Mouse (Mus musculus): Measurements from ENCODE around the gene Kcnj6.

Gene Kcnj6

DNA sequence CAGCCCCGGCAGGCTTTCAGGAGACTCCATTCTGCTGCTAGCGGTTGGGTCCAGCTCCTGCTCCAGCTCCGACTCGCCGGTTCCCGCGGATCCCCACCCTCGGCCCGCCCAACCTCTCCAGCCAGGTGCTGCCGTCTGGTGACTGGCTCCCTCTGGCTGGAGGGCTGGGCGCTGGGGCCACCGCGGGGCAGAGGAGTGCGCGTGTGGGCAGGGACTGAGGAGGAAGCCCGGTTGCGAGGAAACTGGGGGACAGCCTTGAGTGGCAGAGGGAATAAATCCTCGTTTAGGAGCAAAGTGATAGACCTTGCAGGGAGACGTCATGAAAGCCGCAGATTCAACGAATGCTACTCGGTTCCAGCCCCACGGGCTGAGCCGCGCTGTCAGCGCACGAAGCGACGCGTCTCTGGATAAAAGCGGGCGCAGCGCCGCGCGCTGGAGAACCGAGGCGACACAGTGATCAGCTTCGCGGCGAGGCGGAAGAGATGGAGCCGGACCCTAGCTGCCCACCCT lies at the start of gene Kcnj6:
Gene Kcnj6 (minus strand): TSS at position 362 of the 510 bp plus-strand sequence.
- DNase-seq, result no peak

DNA sequence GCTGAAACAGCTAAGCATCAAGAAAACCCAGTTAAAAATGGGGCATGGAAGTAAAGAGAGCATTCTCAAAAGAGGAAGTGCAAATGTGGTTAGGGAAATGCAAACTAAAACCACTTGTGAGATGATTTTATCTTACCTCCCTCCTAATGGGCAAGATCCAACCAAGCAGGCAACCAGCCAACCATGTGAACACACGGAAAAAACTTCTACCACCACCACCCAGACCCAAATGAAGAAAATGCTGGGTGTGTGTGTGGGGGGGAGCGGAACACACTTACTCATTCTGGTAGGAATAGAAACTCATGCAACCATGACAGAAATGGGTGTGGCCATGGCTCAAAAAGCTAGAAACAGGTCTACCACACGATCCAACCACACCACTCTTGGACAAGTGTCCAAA lies 12.4 kb upstream of the Kcnj6 start:
- DNase-seq, result peak; percentile 18

- peak; percentile 39 for DNase-seq
Observed at GRCm38 (mm10) chr16:95004599-95004998, 7.1 kb upstream of the Kcnj6 start.

GRCm38 (mm10) chr16:94999551-94999950 lies 2.0 kb upstream of the Kcnj6 start:
- no peak for DNase-seq

GRCm38 (mm10) chr16:94999019-94999418 lies 1.5 kb upstream of the Kcnj6 start:
- no peak for DNase-seq

DNA sequence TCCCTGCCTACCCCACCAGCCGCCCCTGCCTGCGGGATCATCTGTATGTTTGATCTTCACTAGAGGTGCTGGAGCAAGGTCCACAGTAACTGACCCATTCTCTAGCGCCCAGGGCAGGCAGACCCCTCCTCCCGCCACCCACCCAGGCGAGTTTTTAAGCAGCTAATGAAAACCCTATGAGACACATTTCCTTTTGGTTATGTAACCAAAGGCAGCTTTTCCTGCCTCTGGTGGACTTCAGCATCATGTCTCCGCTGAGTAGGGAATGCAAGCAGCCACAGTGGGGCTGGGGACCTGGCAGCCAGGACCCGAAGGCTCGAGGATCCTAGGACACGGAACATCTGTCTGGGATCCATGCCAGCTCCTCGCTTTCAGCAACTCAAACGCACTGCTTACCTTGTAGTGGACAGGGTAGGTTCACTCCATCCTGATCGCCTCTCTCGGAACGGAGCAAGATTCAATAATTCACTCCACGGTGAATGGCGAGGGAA lies 665 bp downstream of the Kcnj6 start:
- no peak for DNase-seq

DNA sequence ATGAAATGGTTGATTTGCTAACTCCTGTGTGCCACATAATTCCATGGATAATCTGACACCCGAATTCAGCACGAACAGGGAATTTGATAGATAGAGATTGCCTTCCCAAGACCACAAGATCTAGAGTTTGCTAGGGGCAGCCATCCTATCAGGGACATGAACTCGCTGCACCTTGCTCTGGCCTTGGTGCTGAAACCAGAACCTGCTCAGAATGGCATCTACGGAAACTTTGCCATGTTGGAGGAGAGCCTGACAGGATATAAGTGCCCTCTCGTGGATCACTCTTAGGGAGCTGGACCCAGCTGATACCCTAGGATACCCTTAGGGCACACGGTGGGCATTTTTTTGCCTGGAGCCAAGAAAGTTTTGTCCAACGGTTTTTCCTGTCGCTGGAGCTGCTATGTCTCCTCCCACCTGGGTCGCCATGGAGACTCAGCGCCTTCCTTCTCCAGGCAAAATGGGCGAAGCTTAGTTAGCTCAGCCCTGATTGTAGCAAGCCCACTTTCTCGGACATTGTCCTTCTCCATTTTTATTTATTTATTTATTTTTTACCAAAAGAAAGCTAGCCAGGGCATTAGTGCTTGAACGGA lies 1.9 kb downstream of the Kcnj6 start:
- DNase-seq, result no peak

- no peak for DNase-seq
Observed at GRCm38 (mm10) chr16:94994924-94995323, 2.6 kb downstream of the Kcnj6 start.

DNA sequence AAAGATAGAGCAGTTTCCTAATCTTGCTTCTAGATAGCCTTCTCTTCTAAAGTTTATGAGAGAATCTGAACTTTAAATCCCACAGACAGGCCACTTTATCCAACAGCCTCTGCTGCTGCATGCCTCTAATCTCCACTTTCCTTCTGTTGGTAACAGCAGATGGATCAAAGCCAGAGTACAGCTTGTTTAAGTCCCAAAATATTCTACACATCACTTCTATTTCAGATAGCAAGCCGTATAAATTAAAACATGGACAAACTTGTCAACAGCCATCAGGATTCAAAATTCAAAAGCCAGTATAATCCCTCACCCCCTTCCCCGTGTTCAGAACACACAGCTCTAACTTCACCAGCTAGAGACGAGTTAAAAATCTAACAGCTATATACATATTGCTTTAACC lies 3.4 kb downstream of the Kcnj6 start:
- DNase-seq, result no peak

DNA sequence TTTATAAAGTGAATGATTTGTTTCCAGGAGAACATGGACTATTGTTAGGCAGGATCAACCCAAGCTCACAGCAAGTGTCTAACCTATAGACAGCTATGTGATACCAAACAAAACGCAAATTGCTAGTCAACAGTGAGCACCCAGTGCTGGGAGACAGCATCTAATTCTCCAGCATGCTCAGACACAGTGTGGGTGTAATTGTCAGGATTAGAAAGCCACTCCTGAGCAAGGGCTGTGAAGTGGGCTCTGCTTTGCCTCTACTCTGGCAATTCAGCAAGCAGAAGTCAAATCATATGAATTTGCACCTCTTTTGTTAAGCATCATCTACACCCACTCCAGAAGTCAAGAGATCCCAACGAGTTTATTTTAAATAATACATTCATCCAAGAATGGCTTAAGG lies 7.4 kb downstream of the Kcnj6 start:
- DNase-seq, result no peak

DNA sequence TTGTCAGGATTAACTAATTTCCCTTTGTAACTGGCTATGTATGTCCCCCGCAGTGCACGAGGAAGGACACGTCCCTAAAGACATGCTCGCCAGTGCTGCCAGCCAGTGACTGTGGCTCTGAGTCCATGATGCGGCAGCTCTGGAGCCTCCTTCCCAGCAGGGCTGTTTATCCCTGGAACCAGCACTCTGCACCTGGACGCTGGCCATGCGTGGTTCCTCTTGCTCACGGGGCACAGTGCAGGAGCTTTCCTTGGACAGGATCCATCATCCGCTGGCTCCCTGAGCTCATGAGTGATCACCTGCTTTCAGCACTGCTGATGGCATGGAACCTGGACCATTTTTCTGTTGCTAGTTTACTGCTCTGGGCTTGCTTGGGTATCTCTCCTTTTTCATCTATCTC lies 10.8 kb downstream of the Kcnj6 start:
- no peak for DNase-seq

GRCm38 (mm10) chr16:94984263-94984662 lies 13.2 kb downstream of the Kcnj6 start:
- DNase-seq, result no peak

DNA sequence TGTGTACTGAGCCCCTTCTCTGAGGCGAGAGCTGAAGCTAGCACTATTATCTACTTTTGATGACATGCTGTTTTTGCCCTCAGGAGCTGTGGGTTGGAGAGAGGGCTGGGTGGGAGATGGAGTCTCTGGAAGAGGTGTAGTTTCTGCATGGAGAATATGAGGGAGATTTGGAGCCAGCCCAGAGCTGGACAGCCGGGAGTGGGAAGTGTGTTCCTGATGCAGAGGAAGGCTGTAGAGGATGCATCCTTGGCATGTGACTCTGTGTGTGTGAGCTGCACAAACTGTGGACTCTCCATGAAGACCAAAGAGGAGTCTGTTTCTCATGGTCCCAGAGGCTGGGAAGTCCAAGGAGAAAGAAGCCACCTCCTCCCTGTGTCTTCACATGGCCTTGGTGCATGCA lies 17.1 kb downstream of the Kcnj6 start:
- DNase-seq, result no peak

- no peak for DNase-seq
Observed at GRCm38 (mm10) chr16:94979499-94979898, 18.0 kb downstream of the Kcnj6 start.

DNA sequence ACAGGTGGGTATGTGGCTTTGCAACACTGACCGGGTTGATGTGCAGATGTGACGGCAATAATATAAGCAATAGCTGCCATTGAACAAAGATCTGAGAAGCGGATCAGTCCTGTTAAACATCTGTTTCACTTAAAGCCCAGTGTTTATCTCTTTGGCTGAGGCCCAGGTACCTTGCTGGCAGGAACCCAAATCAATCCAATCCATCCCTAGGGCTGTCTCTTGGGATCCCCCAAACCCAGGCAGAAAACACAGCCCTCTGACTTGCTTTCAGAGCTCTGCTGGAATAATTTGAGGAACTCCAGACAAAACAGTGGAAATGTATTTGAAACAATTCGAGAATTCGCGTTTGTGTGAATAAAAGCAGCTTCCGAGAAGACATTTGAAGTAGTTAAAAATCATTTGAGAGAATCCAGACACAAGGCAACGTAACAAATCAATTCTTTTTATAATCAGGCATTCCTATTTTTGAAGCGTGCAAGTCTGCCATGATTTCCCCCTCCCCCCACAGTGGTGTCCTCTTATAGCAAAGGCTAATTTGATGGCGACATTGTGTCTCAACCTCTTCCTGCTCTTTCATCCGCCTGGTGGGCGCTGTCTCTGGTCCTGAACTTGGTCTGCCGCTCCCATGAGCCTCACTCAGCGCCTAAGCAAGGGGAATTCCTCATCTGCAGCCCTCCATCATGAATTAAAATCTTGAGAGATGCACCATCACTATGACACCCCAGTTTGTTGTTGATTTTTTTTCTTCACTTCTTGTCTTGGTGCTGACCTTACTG lies 25.2 kb downstream of the Kcnj6 start:
- peak; percentile 67 for DNase-seq

DNA sequence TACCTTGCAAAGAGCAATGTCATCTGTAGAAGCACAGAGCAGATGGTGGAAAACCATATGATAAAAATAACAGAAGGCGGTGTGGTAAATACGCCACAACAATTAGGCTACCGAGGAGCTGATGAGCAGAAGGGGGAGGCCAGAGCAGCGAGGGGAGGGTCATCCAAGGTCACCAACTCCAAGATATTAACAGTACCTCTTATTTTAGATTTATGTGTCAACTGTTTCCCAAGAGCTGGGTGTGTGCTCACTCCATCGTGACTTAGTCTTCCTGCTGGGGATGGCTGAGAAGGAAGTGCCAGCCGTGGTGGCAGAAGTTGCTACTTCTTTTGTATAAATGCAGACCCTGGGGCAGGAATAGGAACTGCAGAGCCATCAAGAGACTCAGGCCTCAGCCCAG lies 28.6 kb downstream of the Kcnj6 start:
- peak; percentile 88 for DNase-seq

DNA sequence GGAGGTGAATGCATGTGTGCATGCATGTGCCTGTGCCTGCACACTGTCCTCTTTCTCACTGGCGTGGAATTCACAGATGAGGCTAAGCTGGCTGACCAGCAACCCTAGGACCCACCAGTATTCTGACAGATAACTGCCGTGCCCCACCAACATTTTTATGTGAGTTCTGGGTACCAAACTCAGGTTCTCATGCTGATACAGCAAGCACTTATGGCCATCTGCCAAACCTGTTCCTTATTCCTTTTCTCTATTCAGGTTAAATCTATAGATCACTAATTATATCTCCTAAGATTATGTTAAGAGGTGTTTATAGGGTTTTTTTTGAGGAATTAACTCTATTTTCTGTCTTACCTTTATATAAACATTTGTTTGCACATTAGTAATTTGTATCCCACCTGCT lies 29.0 kb downstream of the Kcnj6 start:
- DNase-seq, result peak; percentile 40

- peak; percentile 49 for DNase-seq
Observed at GRCm38 (mm10) chr16:94957156-94957828, 40.2 kb downstream of the Kcnj6 start.

DNA sequence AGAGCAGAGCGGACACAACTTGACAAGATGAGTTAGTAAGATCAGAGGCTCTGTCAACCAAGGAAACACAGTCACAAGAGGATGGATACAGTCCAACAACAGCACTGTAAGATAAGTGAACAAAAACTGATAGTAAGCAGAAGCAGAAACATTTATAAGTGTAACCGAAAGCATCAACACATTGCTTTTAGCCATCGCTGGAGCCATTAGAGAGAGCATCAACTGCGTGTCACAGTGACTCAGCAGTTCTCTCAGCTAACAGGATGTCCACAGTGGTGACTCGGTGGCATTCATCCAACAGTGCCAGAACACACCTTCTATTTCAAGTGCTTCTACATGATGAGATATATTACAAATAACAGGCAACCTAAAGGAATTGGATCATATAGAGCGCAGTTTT lies 41.1 kb downstream of the Kcnj6 start:
- DNase-seq, result peak; percentile 33

GRCm38 (mm10) chr16:94953294-94953693 lies 44.2 kb downstream of the Kcnj6 start:
- DNase-seq, result no peak

- peak; percentile 60 for DNase-seq
Observed at GRCm38 (mm10) chr16:94949172-94949571, 48.3 kb downstream of the Kcnj6 start.

- peak; percentile 62 for DNase-seq
Observed at GRCm38 (mm10) chr16:94946848-94947247, 50.7 kb downstream of the Kcnj6 start.

DNA sequence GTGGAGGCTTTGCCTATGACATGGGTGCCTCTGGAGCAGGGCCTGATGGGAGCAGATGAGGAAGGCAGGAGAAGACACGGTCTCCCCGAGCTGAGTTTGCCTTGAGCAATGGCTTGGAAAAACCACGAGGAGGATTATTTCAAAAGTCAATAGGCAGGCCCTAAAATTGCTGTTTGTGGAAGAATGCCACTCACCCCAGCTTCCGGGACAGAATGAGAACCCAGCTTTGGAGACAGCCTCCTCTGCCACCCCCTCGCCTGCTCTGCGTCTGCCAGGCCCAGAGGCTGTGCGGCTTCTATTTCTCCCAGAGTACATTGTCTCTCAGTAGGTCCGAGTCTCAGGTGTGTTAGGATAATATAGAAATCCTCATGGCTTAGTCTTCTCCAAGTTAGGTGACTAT lies 64.8 kb downstream of the Kcnj6 start:
- DNase-seq, result peak; percentile 60

All from heart, adult 11 months (tissue).